Mouse (Mus musculus): ENCODE measurements around the gene Ccdc78. TPM values are rescaled to one million over a fixed set of nuclear protein-coding genes. Genes with fewer than 3 reads are reported as not detected.
A peak's percentile ranks its signal among the peaks of the same experiment; 100 is the strongest.

Ccdc78 gene
- polyA plus RNA-seq, 1 experiment: 1.6 TPM

- Histone ChIP-seq H3K36me3 (ENCODE audit: control insufficient read depth, insufficient read depth, low read length) (peaks cover 3% of the 10 kb centered on the region), H3K4me3 (ENCODE audit: control insufficient read depth, low read depth, low read length) (no peak overlapping the region), H3K27ac (ENCODE audit: control insufficient read depth, insufficient read depth, low read depth, low read length) (no peak overlapping the region), H3K27me3 (ENCODE audit: control insufficient read depth, insufficient read depth, low read length) (no peaks in the 10 kb centered on the region), H3K4me1 (ENCODE audit: control insufficient read depth, insufficient read depth, low read length) (peaks cover 11% of the 10 kb centered on the region)
- TF ChIP-seq POLR2A (IDR thresholded peaks at IDR 0.05; ENCODE audit: control insufficient read depth, low read depth, low read length) (no peak), CTCF (IDR thresholded peaks at IDR 0.05; ENCODE audit: control insufficient read depth, insufficient read depth, insufficient replicate concordance, low read depth, low read length) (no peak)
Measured at GRCm38 (mm10) chr17:25783086-25783485, 3.3 kb upstream of the Ccdc78 start.

GRCm38 (mm10) chr17:25783861-25784574 lies 2.4 kb upstream of the Ccdc78 start:
- H3K27me3 ChIP-seq (ENCODE audit: control insufficient read depth, insufficient read depth, low read length): no peaks in the 10 kb centered on the region
- H3K36me3 ChIP-seq (ENCODE audit: control insufficient read depth, insufficient read depth, low read length): peaks cover 3% of the 10 kb centered on the region
- TF ChIP-seq POLR2A (IDR thresholded peaks at IDR 0.05; ENCODE audit: control insufficient read depth, low read depth, low read length) (no peak), CTCF (IDR thresholded peaks at IDR 0.05; ENCODE audit: control insufficient read depth, insufficient read depth, insufficient replicate concordance, low read depth, low read length) (no peak)
- peaks cover 11% of the 10 kb centered on the region for H3K4me1 ChIP-seq (ENCODE audit: control insufficient read depth, insufficient read depth, low read length)
- no peak overlapping the region for H3K27ac ChIP-seq (ENCODE audit: control insufficient read depth, insufficient read depth, low read depth, low read length)
- H3K4me3 ChIP-seq (ENCODE audit: control insufficient read depth, low read depth, low read length): no peak overlapping the region

- Histone ChIP-seq H3K36me3 (ENCODE audit: control insufficient read depth, insufficient read depth, low read length) (peaks cover 3% of the 10 kb centered on the region), H3K4me3 (ENCODE audit: control insufficient read depth, low read depth, low read length) (peak within 1 kb of the TSS; percentile 87), H3K27me3 (ENCODE audit: control insufficient read depth, insufficient read depth, low read length) (no peaks in the 10 kb centered on the region), H3K4me1 (ENCODE audit: control insufficient read depth, insufficient read depth, low read length) (peaks cover 11% of the 10 kb centered on the region), H3K27ac (ENCODE audit: control insufficient read depth, insufficient read depth, low read depth, low read length) (peak within 1 kb of the TSS; percentile 71)
- 0 out of 2 replicates have a peak, but pooled peaks have one; percentile 7 for TF ChIP-seq CTCF (IDR thresholded peaks at IDR 0.05; ENCODE audit: control insufficient read depth, insufficient read depth, insufficient replicate concordance, low read depth, low read length)
- peak; percentile 86; the same call in 1 of the 2 replicates for TF ChIP-seq POLR2A (IDR thresholded peaks at IDR 0.05; ENCODE audit: control insufficient read depth, low read depth, low read length)
Measured at GRCm38 (mm10) chr17:25785281-25785745, 1.1 kb upstream of the Ccdc78 start, which contains the start of gene Haghl. Gene Haghl, minus strand, starts transcription at chr17:25785673.

GRCm38 (mm10) chr17:25786781-25787504 lies 563 bp downstream of the Ccdc78 start:
- no peak for TF ChIP-seq POLR2A (IDR thresholded peaks at IDR 0.05; ENCODE audit: control insufficient read depth, low read depth, low read length)
- no peak for TF ChIP-seq CTCF (IDR thresholded peaks at IDR 0.05; ENCODE audit: control insufficient read depth, insufficient read depth, insufficient replicate concordance, low read depth, low read length)
- Histone ChIP-seq H3K27ac (ENCODE audit: control insufficient read depth, insufficient read depth, low read depth, low read length) (no peak overlapping the region), H3K4me3 (ENCODE audit: control insufficient read depth, low read depth, low read length) (no peak overlapping the region), H3K27me3 (ENCODE audit: control insufficient read depth, insufficient read depth, low read length) (no peaks in the 10 kb centered on the region), H3K36me3 (ENCODE audit: control insufficient read depth, insufficient read depth, low read length) (peaks cover 3% of the 10 kb centered on the region), H3K4me1 (ENCODE audit: control insufficient read depth, insufficient read depth, low read length) (peaks cover 16% of the 10 kb centered on the region)

GRCm38 (mm10) chr17:25791320-25791842 lies 5.0 kb downstream of the Ccdc78 start:
- Histone ChIP-seq H3K4me1 (ENCODE audit: control insufficient read depth, insufficient read depth, low read length) (peaks cover 19% of the 10 kb centered on the region), H3K36me3 (ENCODE audit: control insufficient read depth, insufficient read depth, low read length) (no peaks in the 10 kb centered on the region), H3K27ac (ENCODE audit: control insufficient read depth, insufficient read depth, low read depth, low read length) (peak overlapping the region; percentile 80; the same call in 1 of the 2 replicates), H3K4me3 (ENCODE audit: control insufficient read depth, low read depth, low read length) (peak overlapping the region; percentile 93), H3K27me3 (ENCODE audit: control insufficient read depth, insufficient read depth, low read length) (no peaks in the 10 kb centered on the region)
- no peak for TF ChIP-seq POLR2A (IDR thresholded peaks at IDR 0.05; ENCODE audit: control insufficient read depth, low read depth, low read length)
- no peak for TF ChIP-seq CTCF (IDR thresholded peaks at IDR 0.05; ENCODE audit: control insufficient read depth, insufficient read depth, insufficient replicate concordance, low read depth, low read length)

GRCm38 (mm10) chr17:25791843-25792527 lies 5.6 kb downstream of the Ccdc78 start:
- H3K27ac ChIP-seq (ENCODE audit: control insufficient read depth, insufficient read depth, low read depth, low read length): peak overlapping the region; percentile 80
- H3K4me1 ChIP-seq (ENCODE audit: control insufficient read depth, insufficient read depth, low read length): peaks cover 21% of the 10 kb centered on the region
- peak; percentile 58 for TF ChIP-seq POLR2A (IDR thresholded peaks at IDR 0.05; ENCODE audit: control insufficient read depth, low read depth, low read length)
- no peak for TF ChIP-seq CTCF (IDR thresholded peaks at IDR 0.05; ENCODE audit: control insufficient read depth, insufficient read depth, insufficient replicate concordance, low read depth, low read length)
- H3K27me3 ChIP-seq (ENCODE audit: control insufficient read depth, insufficient read depth, low read length): no peaks in the 10 kb centered on the region
- H3K36me3 ChIP-seq (ENCODE audit: control insufficient read depth, insufficient read depth, low read length): no peaks in the 10 kb centered on the region
- peak overlapping the region; percentile 93 for H3K4me3 ChIP-seq (ENCODE audit: control insufficient read depth, low read depth, low read length)

All from testis, adult 2 months (tissue).